Mouse (Mus musculus): ENCODE results near the gene Gm19668.
"Not testable (repeated sequence)": the region's sequence is repeated elsewhere in the genome, so short reads cannot be mapped to it uniquely, and the experiment has no call there.

GRCm38 (mm10) chr10:77751254-77751653, 47.7 kb downstream of the Gm19668 start, which contains the start of gene Gm9736:
- not testable (repeated sequence) for TF ChIP-seq POLR2A (IDR thresholded peaks at IDR 0.05; ENCODE audit: borderline replicate concordance, low read depth, low read length); CTCF (IDR thresholded peaks at IDR 0.05; ENCODE audit: low read depth, low read length)

All from bone marrow macrophage, adult 2 months (primary cell).